Mouse (Mus musculus) olfactory bulb, adult 2 months (tissue): Measurements from ENCODE around the gene Ina.

Source experiments
- CTCF ChIP-seq: fragments of 200-500 bp; IDR thresholded peaks from 2 replicates; pipeline ENCODE4 v1.5.1; 2012; ENCODE audit warnings: low read depth, mild to moderate bottlenecking, low read length, moderate library complexity; ENCODE audit not compliant: insufficient read depth
- POLR2A ChIP-seq: fragments of 200-500 bp; IDR thresholded peaks from 2 replicates; pipeline ENCODE4 v1.6.1; 2012; ENCODE audit warnings: mild to moderate bottlenecking, low read depth, low read length, moderate library complexity; ENCODE audit not compliant: insufficient read depth

- TF ChIP-seq CTCF: no peak
- TF ChIP-seq POLR2A: no peak
Observed at GRCm38 (mm10) chr19:47018330-47018729, 3.8 kb downstream of the Ina start.
